Mouse (Mus musculus): Measurements from ENCODE around the gene Fam19a1.

Gene Fam19a1

DNA sequence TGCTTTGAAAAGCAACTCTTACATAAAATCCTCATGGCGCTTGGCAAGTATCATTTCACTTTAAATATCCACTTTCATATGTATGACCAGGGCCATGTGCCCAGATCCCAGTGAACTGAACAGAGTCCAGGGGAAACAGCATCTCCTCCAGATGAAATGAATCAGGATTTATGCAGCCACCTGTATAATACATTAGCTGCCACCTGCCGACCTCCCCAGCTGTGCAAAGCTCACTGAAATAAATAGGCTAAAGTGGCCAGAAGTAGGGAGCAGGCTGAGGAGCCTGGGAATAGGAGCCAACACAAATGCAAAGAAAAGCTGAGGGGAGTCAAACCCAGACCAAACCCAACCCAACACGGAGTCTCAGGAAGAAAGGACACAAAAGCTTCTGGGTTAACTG is 324.9 kb downstream of the Fam19a1 start:
- no peak for DNase-seq (ENCODE audit: low spot score)

- DNase-seq (ENCODE audit: low spot score) = no peak
These were observed 326.5 kb downstream of the Fam19a1 start for GRCm38 (mm10) chr6:96439419-96439818.

DNA sequence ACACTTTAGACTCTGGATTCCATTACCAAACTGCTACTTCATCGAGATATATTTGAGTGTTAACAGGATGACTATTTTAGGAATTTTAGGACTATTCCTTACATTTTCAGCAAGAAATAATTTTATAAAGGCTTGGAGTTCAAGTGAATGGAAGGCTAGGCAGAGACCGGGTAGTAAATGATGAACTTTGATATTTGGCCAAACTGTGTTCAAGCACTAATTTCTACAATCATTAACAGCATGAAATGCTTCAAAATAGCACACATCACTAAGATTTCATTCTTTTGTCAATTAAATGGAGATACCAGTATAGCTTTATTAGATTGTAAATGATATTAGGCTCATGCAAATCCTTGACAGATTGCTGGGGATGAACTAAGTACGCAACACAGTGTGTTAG is 329.0 kb downstream of the Fam19a1 start:
- no peak for DNase-seq (ENCODE audit: low spot score)

- DNase-seq (ENCODE audit: low spot score) = no peak
These were observed 334.5 kb downstream of the Fam19a1 start for GRCm38 (mm10) chr6:96447466-96447865.

- no peak for DNase-seq (ENCODE audit: low spot score)
These were observed 343.3 kb downstream of the Fam19a1 start for GRCm38 (mm10) chr6:96456266-96456665.

DNA sequence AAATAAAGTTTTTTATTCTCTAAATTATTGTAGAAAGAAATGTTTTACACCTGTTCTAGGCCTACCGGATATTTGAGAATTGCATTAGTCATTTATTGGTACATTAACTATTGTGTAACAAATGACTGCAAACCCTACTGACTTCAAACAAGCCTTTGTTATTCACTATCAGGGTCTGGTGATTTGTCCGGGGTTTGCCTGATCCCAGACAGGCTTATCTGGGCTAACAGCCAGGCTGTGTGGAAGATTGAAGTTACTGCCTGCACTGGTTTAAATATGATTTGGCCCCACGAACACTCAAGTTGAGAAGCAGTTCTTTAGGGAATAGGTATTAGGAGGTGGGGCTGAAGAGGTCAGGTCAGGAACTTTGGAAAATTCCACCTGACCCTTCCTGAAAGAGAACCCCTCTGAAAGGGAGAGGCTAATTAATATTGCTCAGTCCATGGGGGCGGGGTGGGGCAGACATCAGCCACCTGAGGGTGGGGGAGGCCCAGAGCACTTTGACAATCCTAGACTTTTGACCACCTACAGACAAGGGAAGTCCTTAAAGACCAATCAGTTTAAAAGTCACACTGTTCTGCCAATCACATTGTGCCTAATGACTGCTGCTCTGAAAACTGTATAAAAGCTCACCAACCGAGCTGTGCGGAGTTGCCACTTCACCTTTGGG is 344.8 kb downstream of the Fam19a1 start:
- DNase-seq (ENCODE audit: low spot score) = no peak

DNA sequence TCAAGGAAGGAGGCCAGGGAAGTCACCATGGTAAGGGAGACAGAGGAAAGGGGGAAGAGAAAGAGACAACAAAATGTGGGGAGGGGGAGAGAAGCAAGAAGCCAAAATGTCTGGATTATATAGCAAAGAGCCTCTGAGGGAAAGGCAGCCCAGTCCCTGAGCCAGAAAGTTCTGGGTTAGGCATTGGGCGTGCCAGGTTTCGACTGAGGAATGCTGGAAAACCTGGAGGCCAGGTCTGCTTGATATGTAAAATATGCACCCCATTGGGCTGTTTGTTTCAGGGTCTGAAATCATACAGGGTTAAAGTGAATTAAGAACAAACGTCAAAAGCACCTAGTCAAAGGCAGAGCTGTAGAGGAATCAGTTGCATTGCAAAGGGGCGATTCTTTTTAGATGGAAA is 346.1 kb downstream of the Fam19a1 start:
- no peak for DNase-seq (ENCODE audit: low spot score)

GRCm38 (mm10) chr6:96499464-96499863 is 386.5 kb downstream of the Fam19a1 start:
- no peak for DNase-seq (ENCODE audit: low spot score)

GRCm38 (mm10) chr6:96541600-96541999 is 428.6 kb downstream of the Fam19a1 start:
- peak; percentile 2 for DNase-seq (ENCODE audit: low spot score)

GRCm38 (mm10) chr6:96544832-96545231 is 431.9 kb downstream of the Fam19a1 start:
- DNase-seq (ENCODE audit: low spot score) = no peak

GRCm38 (mm10) chr6:96550431-96550830 is 437.5 kb downstream of the Fam19a1 start:
- DNase-seq (ENCODE audit: low spot score) = no peak

DNA sequence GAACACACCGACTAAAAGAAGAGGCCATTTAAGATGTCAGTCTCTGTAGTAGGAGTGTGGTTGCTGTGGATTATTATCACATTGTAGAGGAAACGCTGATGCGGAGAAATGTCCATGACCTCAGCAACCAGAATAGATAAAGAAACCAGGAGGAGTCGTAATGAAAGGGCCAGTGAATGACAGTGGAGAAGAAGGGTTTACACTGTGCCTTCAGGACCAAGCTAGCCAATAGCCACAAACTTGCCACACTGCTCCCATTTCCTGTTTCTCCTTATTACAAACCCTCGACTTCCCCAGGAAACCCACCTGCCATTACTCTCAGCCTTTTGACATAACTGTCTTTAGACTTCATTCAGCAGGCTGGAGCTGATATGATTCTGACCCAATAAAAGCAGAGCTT is 465.7 kb downstream of the Fam19a1 start:
- no peak for DNase-seq (ENCODE audit: low spot score)

GRCm38 (mm10) chr6:96580726-96581125 is 467.8 kb downstream of the Fam19a1 start:
- no peak for DNase-seq (ENCODE audit: low spot score)

DNA sequence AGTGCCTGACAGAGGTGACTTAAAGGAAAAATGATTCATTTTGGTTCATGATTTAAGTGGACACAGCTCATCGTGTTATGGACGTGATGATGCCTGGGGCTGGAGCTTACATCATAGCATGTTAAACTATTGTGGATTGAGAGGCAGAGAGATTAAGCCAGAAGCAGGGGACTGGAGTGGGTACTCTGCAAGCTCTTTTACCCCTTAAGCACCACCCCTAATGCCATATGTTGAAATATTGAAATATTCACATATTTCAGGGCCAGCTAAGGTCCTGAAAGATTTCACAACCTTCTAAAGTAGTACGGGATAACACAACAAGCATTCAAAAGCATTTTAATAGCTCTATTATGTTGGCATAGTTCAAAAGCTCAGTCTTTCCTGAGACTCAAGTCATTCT is 468.2 kb downstream of the Fam19a1 start:
- DNase-seq (ENCODE audit: low spot score) = no peak

DNA sequence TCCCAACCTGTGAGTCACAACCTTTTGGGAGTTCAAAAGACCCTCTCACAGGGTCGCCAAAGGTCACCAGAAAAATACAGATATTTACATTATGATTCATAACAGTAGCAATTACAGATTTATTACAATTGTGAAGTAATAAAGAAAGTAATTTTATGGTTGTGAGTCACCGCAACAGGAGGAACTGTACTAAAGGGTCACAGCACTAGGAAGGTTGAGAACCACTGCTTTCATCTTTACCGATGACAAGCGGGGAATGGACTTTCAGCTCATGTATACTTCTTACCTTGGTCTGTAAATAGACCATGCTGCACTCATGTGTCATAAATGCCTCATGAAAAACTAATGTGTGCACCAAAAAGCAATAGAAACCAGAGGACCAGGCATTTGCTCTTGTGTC is 474.5 kb downstream of the Fam19a1 start:
- DNase-seq (ENCODE audit: low spot score) = no peak

DNA sequence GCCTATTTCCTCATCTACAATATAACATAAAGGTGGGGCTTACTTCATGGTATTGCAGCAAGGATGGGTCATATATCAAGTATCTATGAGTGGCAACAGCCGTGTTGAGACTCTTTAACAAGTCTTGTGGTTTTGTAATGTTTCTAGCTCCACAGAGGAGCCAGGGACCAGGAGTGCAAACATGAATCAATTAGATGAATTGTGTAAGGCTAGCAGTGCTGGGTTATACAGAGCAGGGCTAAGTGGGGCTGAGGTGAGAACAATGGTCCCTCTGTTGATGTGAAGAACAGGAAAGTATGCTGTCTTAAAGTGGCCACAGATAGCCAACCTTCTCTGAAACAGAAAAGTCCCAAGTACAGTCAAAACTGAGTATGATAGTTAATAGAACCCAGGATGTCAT is 480.1 kb downstream of the Fam19a1 start:
- DNase-seq (ENCODE audit: low spot score) = no peak

GRCm38 (mm10) chr6:96595201-96595600 is 482.2 kb downstream of the Fam19a1 start:
- no peak for DNase-seq (ENCODE audit: low spot score)

GRCm38 (mm10) chr6:96624196-96624595 is 511.2 kb downstream of the Fam19a1 start:
- DNase-seq (ENCODE audit: low spot score) = no peak

DNA sequence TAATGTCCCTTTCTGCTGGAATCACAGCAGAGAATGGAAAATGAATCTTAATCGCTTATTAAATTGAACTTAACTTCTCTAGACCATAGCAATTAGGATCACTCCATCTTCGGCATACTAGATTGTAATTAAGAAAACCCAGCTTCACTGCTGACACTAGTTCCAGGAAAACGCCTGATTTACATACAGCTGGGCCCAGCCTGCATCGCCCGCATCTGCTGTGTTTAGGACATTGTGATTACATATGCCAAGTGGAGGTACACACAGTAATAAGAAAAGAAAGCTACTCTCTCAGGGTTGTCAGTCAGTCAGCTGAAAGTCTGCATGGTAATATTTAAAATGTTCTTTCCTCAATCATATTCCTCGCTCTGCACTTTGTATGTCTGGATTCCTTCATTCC is 518.6 kb downstream of the Fam19a1 start:
- no peak for DNase-seq (ENCODE audit: low spot score)

GRCm38 (mm10) chr6:96632243-96632642 is 519.3 kb downstream of the Fam19a1 start:
- DNase-seq (ENCODE audit: low spot score) = no peak

GRCm38 (mm10) chr6:96635663-96636062 is 522.7 kb downstream of the Fam19a1 start:
- no peak for DNase-seq (ENCODE audit: low spot score)

GRCm38 (mm10) chr6:96648742-96649141 is 535.8 kb downstream of the Fam19a1 start:
- no peak for DNase-seq (ENCODE audit: low spot score)

DNA sequence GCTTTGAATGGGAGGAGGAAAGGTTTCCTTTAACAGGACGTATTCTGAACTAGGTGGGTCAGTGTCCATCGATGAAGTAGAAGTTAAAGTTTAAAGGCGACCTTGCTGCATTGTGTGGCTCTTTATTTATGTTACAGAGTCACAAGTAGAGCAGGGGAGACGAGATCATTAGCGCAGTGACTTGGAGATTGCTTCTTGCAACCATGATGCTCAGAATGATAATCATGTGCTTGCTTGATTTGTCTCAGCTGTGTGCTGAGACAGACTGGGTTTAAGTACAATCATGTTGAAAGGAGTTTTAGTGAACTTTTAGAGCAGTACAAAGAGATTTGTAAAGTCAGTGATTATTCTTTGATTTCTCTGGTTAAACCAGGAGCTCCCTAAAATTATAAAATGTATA is 536.3 kb downstream of the Fam19a1 start:
- no peak for DNase-seq (ENCODE audit: low spot score)

DNA sequence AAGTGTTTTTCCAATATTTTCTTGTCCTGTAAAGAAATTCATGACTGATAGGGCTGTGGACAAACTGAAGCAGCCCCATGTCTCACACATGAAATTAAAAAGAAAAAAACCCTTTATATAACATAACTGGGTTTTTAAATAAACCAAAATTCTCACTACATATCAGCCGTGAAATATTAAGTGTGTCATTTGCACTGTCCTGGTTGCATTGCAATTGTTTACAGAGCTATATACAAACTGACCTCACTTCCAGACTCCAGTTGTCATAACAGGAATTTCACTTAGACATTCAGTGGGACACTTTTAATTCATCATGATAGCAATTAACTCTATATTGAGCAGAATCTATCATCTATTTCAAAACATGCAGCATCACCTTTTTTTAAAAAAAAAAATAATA is 553.4 kb downstream of the Fam19a1 start:
- DNase-seq (ENCODE audit: low spot score) = no peak

DNA sequence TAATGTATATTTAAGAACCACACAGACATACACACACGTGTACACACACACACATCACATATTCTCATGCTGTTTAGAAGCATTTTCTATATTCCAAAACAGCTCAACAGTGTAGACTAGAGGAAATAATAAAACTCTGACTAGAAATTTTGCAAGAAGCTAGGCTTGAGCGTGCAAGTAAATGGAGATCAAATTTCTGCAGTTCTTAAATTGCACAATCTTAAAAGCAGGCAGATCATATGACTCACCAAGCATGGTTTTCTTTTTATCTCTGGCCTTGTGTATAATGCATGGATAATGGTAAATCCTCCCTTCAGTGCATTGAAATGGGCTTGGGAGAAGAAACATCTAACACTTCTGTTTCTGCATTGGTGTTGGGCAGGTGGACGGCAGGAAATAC is 564.9 kb downstream of the Fam19a1 start:
- DNase-seq (ENCODE audit: low spot score) = no peak
